Mouse (Mus musculus): ENCODE results near the gene Aak1.
"Not testable (repeated sequence)": the region's sequence is repeated elsewhere in the genome, so short reads cannot be mapped to it uniquely, and the experiment has no call there.

Aak1 gene

DNA sequence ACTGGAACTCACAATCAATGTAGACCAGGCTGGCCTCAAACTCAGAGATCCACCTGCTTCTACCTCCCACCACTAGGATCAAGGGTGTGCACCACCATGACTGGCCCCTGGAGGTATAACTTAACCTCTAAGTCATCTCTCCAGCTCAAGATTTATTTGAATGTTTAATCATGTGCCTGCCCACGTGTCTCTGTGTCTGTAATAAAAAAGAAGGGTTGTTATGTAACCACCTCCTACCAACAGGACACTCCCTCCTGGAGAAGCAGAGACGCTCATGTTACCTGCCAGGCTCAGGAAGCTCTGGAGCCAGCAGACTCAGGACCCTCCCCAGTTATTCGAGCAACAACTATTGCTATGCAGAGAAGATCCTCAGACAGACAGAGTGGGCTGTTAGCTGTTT, 7.4 kb upstream of the Aak1 start:
- DNase-seq (ENCODE audit: low read depth, low spot score), result no peak

DNA sequence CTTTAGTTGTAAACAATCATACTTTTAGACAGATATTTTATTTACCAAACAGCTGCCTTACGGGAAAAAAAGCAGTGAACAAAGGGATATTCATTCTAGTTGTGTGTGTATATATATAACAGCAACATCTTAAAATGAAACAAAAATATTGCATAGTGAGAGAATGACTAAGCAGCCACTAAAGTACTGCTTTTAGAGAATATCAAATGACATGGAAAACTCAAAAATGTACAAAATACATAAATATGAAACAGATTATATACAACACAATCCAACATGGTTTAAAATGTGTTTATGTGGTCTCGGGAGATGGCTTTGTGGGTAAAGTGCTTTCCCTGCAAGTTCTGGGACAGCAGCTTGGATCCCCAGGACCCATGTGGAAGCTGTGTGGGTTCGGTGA, 5.7 kb upstream of the Aak1 start:
- no peak for DNase-seq (ENCODE audit: low read depth, low spot score)

DNA sequence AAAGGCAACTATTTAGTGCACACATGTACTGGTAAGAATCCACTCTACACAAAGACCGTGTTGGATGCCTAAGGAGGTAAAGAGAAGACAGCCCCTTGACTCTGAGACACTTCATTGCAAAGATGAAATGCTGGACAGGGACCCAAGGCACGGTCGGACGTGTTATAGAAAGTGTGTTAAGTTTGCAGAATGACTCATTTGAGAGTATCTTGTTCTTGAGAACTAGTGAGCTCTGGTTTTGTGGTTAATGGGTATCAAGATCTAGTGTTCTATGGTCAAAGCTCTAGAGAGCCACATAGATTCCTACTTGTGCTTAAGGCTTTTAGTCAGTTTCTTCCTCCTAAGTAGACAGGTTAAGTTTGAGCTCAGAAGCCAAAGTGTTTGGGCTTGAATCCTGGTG, 2.9 kb upstream of the Aak1 start:
- DNase-seq (ENCODE audit: low read depth, low spot score), result no peak

DNA sequence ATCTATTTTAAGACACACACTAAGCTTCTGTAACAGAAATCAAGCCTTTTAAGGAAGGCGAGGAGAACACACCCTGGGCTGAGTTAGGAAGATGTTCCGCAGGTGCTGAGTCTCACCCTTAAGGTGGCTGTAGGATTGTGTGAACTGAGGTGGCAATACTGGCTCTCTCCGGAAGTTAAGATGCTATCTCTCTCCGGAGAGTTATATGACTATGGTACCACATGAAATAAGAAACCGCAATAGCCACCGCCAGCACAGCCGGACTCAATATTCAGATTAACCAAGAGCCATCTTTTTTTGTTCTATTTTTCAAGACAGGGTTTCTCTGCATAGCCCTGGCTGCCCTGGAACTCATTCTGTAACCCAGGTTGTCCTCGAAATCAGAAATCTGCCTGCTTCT, 1.5 kb upstream of the Aak1 start:
- no peak for DNase-seq (ENCODE audit: low read depth, low spot score)

DNA sequence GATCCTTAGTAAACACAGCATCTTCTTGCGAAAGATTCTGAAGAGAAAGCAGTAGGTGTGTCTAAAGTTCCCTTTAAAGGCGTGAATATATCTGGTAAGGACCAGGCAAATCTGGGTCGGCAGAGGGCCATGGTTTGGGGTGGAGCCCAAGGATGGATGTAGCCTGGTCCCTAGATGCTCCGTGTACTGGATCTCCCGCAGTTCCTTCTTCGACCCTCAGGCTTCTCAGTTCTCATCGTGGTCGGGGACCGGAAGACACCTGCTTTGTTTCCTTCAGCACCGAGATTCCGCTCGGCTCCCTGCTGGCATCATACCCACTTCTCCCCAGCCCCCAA, 770 bp upstream of the Aak1 start:
- DNase-seq (ENCODE audit: low read depth, low spot score), result no peak

DNA sequence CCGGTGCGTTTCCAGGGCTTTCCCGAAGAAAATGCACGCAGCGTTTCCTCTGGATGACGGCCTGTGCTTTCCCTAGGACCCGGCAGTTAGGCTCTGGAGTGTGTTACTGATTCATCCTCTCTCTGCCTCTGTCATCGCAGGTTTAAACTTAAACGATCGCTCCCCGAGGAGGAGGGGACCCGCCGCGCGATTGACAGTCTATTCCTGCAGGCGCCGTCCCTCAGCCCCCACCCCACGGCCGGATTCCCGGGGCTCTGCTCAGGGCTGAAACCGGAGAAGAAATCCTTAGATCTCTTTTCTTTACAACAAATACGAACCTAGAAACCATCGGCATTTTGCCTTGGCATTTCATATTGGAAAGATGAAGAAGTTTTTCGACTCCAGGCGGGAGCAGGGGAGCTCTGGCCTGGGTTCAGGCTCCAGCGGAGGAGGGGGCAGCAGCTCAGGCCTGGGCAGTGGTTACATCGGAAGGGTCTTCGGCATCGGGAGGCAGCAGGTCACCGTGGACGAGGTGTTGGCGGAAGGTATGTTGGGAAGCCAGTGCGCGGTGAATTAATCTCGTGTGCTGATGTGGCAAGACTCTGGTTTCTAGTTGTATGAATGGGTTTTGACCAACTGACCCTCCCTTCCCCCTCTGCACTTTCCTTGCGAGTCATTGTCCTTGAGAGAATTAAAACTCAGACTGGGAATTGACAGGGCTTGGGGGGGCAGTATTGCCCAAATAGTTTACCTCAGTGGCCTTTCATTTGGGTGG, 552 bp downstream of the Aak1 start:
- DNase-seq (ENCODE audit: low read depth, low spot score), result peak; percentile 58

DNA sequence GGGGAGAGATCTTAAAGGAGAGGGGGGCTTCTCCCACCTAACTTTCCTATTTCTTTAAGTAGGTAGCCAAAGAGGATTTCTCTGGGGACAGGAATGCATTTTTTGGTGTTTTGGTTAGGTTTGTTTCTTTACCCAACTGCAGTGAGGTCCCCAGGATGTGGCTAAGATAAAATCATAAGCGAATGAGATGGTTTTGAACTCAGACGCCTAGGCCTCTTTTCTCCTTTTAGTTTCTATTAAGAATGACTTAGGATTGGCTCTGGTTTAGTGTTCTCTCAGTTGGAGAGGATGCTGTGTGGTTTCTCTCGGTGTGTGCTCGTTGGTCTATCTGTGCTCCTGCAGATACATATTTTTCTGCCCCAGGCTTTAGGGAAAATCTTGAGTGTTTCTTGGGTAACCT, 1.3 kb downstream of the Aak1 start:
- peak; percentile 20 for DNase-seq (ENCODE audit: low read depth, low spot score)

DNA sequence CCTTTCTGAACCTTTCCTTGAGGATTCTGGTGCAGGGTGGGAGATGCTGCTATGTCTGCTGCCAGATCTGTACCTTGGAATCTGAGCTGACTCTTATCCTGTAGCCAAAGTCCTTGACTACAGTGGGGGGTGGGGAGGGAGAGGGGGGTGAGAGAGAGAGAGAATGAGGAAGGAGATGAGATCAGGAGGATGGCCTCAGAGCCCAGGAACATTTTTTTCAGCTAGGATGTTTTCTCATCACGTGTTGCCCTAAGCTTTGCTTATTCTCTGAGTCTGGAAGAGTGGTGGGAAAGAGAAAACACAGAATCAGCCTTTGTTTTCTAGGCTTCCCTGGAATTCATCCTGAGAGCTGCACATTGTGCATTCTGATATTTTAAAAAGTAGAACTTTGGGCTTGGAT, 2.2 kb downstream of the Aak1 start:
- no peak for DNase-seq (ENCODE audit: low read depth, low spot score)

DNA sequence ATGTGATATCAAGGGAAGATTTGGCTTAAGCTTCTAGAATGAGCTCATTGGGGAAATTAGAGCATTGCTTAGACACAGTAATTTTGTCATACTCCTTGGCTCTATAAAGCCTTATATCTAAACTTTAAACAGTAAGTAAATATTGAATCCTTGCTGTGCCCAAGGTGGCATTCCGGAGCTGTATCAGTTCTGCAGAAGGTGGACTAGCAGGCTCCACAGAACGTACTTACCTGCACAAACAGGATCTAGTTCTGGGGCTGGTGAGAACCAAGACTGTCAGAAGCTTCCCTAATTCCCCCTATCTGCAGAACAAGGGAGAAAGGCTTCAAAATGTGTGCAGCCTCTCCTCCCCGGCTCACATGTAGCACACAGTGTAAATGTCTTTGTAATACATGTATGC, 4.6 kb downstream of the Aak1 start:
- no peak for DNase-seq (ENCODE audit: low read depth, low spot score)

DNA sequence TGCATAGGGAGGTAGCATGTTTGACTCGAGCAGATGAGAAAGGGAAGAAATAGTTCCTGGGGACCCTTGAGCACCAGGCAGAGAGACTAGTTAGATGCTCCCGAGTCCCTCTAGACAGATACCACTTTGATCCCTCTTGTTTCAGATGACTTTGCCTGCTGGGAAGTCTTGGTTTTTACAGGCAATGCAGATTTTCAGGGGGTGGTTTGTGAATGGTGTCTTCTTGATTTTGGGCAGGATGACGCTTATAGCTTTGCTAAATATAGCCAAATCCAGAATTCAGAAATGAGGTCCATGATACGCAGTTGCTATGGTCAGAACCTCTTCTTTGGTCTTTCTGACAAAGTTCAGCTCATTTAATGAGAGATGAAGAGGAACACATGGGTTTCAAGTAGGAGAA, 5.6 kb downstream of the Aak1 start:
- no peak for DNase-seq (ENCODE audit: low read depth, low spot score)

DNA sequence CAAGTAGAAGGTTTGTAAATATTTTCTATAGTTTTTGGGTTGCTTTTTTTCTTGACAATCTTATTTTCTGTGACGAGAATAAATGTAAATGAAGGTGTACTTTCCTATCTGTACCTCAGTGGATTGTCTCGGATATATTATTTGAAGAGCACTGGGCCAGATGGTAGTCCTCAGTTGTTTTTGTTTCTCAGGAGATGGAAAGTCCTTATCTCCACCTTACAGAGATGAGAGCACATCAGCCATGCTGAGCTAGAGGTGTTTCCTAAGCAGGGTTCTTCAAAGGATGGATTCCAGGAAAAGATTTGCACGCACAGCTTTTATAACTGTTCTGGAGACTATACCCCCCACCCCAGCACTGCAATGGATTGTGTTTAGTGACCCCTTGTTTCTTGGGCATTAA, 9.3 kb downstream of the Aak1 start:
- no peak for DNase-seq (ENCODE audit: low read depth, low spot score)

DNA sequence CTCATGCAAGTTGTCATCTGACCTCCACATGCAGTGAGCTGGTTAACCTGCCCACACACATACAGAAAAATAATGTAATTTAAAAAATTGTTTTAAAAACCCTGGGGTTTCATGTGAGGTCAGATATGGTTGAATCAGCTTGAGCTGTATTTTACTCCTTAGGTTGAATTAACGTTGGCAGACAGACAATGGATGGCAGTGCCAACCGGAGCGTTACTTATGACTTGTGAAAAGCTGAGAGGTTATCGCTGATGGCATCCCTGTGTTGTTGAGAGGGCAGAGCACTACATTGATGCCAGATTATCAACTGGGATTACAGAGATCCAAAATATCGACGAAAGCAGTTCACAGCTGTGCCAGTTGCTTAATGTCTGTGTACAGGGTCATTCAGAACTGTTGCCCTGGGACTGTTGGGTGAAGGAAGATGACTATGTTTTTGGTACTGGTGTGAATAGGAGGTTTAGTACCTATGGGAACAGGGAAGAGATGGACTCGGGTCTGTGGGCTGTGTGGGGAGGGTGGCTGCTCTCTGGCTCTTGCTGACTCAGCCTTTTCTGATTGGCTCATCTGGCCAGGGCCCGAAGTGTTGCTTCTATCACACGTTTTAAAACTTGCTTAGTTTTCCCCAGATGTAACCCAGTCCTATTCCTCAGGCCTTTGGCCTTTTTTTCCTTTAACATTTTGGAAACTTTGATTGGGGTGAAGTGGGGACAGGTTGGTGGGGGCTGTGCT, 11.6 kb downstream of the Aak1 start:
- DNase-seq (ENCODE audit: low read depth, low spot score), result no peak

DNA sequence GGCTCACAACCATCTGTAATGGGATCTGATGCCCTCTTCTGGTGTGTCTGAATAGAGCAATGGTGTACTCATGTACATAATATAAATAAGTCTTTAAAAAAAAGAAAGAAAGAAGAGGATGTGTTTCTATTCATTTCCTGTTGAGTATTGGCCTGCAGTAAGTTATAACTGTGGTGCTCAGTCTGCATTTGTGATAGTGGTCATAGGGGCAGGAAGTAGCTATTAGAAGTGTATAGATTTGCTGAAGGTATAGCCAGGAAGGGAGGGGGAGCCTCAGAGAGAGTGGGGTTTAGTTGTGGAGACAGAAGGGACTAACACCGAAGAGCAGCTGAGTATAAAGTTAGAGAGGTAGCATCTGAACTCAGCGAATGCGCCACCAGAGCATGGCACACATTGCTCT, 15.0 kb downstream of the Aak1 start:
- DNase-seq (ENCODE audit: low read depth, low spot score), result no peak

DNA sequence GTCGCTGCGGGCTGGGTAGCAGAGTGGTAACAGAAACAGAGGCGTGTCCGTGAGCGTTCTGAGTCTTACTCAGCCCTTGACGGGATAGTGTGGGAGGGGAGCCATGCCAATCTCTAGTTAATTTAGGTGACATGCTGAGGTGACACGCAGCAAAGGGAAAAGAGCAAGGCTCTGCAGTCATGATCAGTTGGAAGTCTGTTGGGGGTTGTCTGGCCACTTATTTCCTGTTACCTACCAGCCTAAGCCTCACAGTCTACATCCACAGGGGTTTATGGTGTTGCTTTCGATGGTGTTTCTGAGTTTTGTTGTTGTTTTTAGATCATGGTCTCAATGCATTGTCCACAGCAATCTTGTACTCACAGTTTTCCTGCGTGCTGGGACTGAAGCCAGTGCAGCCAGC, 21.0 kb downstream of the Aak1 start:
- no peak for DNase-seq (ENCODE audit: low read depth, low spot score)

DNA sequence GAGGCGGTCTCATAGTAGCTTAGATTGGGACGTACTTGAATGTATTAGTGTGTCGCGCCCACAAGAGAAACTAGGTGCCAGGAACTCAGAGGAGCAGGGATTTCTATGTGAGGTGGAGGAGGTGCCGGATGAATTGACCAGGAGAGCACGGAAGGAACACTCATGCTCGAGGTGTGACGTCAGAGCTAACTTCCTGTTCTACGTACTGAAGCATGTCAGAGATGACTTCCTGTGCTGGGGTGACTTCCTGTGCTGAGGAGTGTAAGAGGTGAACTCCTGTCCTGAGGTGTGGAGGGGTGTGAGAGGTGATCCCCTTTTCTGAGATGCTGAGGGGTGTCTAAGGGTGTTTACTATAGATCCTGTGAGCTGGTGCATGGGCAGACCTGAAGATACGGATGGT, 22.5 kb downstream of the Aak1 start:
- DNase-seq (ENCODE audit: low read depth, low spot score), result peak; percentile 24

DNA sequence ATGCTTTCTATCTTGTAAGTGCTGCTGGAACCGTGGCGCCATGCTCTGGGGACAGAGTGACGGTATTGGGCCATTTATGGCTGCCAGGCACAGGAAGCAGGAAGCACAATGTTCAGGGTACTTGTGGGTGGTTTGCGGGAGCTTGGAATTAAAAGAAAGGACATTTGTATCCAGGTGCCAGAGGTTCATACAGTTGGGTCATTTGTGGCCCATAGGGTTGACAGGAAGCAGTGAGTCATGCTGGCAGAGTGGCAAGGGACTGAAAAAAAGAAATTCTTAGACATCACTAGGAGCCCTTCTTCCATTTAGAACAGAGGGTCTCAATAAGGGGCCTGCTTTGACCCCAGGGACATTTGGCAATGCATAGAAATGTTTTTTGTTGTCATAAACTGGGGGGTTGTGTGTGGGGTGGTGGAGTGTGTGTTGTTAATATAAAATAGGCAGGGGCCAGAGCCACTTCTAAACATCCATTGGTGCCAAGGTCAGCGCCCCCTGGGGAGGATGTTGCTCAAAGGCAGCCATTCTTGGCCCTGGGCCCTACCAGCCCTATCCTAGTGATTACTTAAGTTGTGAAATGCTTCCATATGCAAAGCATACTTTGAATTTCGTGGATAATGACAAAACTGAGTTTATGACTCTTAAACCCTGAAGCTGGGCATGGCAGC, 25.5 kb downstream of the Aak1 start:
- no peak for DNase-seq (ENCODE audit: low read depth, low spot score)

DNA sequence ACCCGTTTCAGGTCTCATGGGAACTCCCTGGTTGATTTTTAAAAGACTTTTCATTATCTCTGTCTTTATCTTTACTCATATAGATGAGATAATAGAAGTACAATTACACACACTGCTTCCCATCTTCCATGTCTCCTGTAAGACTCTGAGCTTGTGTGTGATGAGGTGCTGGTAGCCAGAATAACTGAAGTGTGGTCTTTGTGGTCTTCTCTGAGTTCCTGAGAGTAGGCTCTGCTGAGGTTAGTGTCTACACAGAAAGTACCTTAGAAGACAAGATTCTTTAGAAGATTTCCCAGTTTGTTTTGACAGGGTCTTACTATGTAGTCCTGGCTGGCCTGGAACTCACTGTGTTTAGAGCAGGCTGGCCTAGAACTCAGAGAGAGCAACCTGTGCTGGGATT, 27.1 kb downstream of the Aak1 start:
- no peak for DNase-seq (ENCODE audit: low read depth, low spot score)

DNA sequence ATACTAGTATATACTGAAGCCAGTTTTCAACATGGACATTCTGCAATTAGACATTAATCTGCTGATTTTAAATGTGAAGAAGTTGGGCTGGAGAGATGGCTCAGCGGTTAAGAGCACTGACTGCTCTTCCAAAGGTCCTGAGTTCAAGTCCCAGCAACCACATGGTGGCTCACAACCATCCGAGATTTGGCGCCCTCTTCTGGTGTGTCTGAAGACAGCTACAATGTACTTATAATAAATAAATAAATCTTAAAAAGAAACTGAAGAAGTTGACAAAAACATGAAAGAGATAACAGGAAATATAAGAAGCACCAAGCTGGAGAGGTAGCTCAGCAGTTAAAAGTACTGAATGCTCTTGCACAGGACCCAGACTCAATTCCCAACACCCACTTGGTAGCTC, 29.3 kb downstream of the Aak1 start:
- not testable (repeated sequence) for DNase-seq (ENCODE audit: low read depth, low spot score)

DNA sequence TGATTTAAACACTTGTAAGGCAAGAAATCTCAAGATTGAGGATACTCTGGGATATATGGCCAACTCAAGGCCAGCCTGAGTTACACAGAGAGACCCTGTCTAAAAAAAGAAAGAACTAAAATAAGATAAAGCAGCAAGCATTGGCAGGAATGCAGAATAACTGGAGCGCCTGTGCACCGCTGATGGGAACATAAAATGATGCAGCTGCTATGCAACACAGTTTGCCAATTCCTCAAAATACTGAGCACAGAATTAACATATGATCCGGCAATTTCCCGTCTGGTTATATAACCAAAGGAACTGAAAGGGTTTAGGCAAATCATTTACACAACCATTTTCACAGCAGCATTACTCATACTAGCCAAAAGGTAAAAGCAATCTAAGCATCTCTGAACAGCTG, 30.0 kb downstream of the Aak1 start:
- no peak for DNase-seq (ENCODE audit: low read depth, low spot score)

DNA sequence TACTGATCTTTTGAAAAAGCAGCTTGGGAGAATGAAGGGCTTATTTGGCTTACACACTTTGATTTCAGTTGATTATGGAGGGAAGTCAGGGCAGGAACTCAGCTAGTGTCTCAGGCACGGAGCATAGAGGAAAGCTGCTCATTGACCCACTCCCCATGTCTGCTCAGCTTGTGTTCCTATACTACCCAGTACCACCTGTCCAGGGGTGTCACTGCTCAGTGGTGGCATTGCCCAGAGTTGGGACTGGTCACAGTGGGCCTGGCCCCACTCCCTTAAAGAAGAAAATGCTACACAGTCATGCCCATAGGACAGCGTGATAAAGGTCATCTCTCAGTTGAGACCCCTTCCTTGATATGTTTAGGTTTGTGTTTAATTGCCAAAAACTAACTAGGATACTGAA, 34.9 kb downstream of the Aak1 start:
- no peak for DNase-seq (ENCODE audit: low read depth, low spot score)

DNA sequence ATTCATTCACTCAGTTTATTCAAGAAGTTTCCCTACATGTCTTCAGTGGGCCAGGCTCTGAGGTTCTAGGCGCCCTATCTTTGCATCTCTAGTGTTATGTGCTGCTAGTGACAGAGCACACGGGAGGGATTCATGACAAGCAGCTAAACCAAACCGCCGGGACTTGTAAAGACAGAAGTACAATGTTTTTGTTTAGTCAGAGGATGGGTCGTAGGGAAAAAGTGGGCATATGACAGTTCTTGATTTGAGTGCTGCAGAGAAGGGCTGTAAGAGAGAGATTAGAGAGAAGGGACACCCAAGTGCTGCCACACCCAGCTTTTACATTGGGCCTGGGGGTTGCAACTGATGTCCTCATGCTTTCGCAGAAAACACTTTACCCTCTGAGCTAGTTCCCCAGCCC, 35.4 kb downstream of the Aak1 start:
- DNase-seq (ENCODE audit: low read depth, low spot score), result no peak

DNA sequence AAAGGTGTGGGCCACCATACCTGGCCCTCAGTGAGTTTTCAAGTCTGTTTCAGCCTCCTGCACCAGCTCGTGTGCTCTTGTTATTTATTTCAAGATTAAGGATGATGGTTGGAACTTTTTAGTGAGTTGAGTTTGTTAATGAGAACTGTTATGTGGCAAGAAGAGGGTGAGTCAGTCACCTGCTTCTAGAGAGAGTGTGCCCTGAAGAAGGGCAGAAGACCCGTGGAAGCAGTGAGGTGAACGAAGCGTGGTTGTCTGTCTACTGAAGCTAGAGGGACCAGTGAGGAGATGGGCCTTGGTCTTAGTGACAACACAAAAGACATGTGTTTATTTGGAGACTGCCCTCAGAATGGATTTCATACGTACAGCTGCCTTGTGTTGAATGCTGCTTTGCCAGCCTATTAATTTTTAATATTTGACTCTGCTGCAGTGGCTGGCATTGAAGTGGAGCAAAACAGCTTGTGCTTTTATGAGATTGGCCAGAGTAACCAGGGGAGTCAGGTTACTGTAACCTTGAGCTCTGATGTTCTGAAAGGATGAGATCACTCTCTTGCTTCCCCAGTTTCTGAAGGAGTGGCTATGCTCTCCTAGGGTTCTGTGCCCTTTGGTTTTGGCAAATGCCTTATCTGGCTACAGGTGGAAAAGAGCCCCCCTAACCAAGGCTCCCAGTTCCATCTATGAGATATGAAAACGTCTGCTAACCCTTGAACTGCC, 36.7 kb downstream of the Aak1 start:
- no peak for DNase-seq (ENCODE audit: low read depth, low spot score)

DNA sequence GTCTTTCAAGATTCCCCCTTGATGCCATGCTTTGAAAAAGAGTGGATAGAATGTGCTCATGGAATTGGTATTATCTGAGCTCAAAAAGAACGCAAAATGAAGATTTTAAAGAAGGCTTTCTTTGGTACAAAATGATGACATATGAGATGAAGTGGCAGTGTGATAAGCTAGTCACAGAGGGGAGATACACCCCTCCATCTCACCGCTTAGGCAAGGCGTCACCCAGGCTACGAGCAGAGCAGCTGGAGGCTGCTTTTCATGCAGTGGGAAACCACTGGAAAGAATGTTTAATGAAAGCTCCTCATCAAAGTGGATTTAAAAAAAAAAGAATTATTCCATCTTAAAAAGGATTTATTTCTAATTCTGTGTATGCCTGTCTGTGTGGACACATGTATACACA, 37.5 kb downstream of the Aak1 start:
- DNase-seq (ENCODE audit: low read depth, low spot score), result no peak
